Mouse (Mus musculus) lung, embryonic 15.5 days (tissue): ENCODE measurements at regions not wholly inside any gene's neighbourhood (a gene's known extent, or its start where the extent isn't known, plus 50 kb on each side); places are given as distances from the start of the nearest gene placed in this dataset.

Experiments
- ATAC-seq: fragments of 200-750 bp; cut with Nextera tagmentation; 2 replicates; pipeline ENCODE4 v1.8.0; 2017; ENCODE audit warnings: moderate number of reproducible peaks, borderline replicate concordance; ENCODE audit not compliant: low FRiP score, low TSS enrichment; ENCODE audit errors: extremely low read depth
- H3K27ac ChIP-seq: fragments of 300-500 bp; sonication (generic); 2 replicates; pipeline ENCODE4 v1.5.1; 2015; ENCODE audit warnings: moderate library complexity, mild to moderate bottlenecking, inconsistent platforms
- H3K27me3 ChIP-seq: fragments of 300-500 bp; sonication (generic); 2 replicates; pipeline ENCODE4 v1.6.1; 2015; ENCODE audit warnings: inconsistent platforms
- H3K36me3 ChIP-seq: fragments of 300-500 bp; sonication (generic); 2 replicates; pipeline ENCODE4 v1.6.1; 2015; ENCODE audit warnings: inconsistent platforms
- H3K4me1 ChIP-seq: fragments of 300-500 bp; sonication (generic); 2 replicates; pipeline ENCODE4 v1.6.1; 2015; ENCODE audit warnings: inconsistent platforms
- H3K4me2 ChIP-seq: fragments of 300-500 bp; sonication (generic); 2 replicates; pipeline ENCODE4 v1.6.1; 2015; ENCODE audit warnings: inconsistent platforms, mild to moderate bottlenecking, moderate library complexity
- H3K4me3 ChIP-seq: fragments of 300-500 bp; sonication (generic); 2 replicates; pipeline ENCODE4 v1.5.1; 2015; ENCODE audit warnings: mild to moderate bottlenecking, inconsistent platforms
- H3K9ac ChIP-seq: fragments of 300-500 bp; sonication (generic); 2 replicates; pipeline ENCODE4 v1.6.1; 2015; ENCODE audit warnings: inconsistent platforms
- H3K9me3 ChIP-seq: fragments of 300-500 bp; sonication (generic); 2 replicates; pipeline ENCODE4 v1.6.1; 2016; ENCODE audit warnings: inconsistent platforms
- whole genome bisulfite sequencing: fragments of 180-500 bp; shearing (Covaris S2); methylation state at CpG from one replicate; pipeline ENCODE4 v1.1.7; 2015; 5-methylcytosine and 5-hydroxymethylcytosine counted together

- Histone ChIP-seq H3K4me1 (0 out of 2 replicates have a peak, but pooled peaks cover 2% of the 10 kb centered on the region), H3K4me3 (no peak overlapping the region), H3K27me3 (no peaks in the 10 kb centered on the region; the same call in 1 of the 2 replicates), H3K9me3 (no peaks in the 10 kb centered on the region), H3K36me3 (no peaks in the 10 kb centered on the region), H3K9ac (no peak overlapping the region), H3K4me2 (no peak overlapping the region), H3K27ac (no peak overlapping the region)
- WGBS = 90% methylated on average over 3 of the region's 3 CpGs
- ATAC-seq = no peak
Observed at GRCm38 (mm10) chr14:28626951-28627350, 122.4 kb downstream of the Wnt5a start.

GRCm38 (mm10) chr14:28635175-28635574, 130.6 kb downstream of the Wnt5a start:
- no peaks in the 10 kb centered on the region for H3K36me3 ChIP-seq
- no peak for ATAC-seq
- no peak overlapping the region for H3K4me3 ChIP-seq
- 0 out of 2 replicates have a peak, but pooled peaks cover 2% of the 10 kb centered on the region for H3K4me1 ChIP-seq
- no peak overlapping the region for H3K9ac ChIP-seq
- H3K4me2 ChIP-seq = no peak overlapping the region
- peaks cover 5% of the 10 kb centered on the region; the same call in 1 of the 2 replicates for H3K27me3 ChIP-seq
- no peaks in the 10 kb centered on the region for H3K9me3 ChIP-seq
- H3K27ac ChIP-seq = no peak overlapping the region

GRCm38 (mm10) chr14:28639056-28639455, 134.5 kb downstream of the Wnt5a start:
- H3K27ac ChIP-seq = no peak overlapping the region

GRCm38 (mm10) chr14:28645807-28646206, 141.3 kb downstream of the Wnt5a start:
- no peaks in the 10 kb centered on the region for H3K27me3 ChIP-seq
- H3K4me1 ChIP-seq = no peaks in the 10 kb centered on the region
- ATAC-seq = no peak
- 64% methylated on average over 2 of the region's 2 CpGs for WGBS
- no peak overlapping the region for H3K9ac ChIP-seq
- H3K27ac ChIP-seq = no peak overlapping the region
- H3K4me3 ChIP-seq = no peak overlapping the region
- no peaks in the 10 kb centered on the region for H3K36me3 ChIP-seq
- H3K4me2 ChIP-seq = no peak overlapping the region
- H3K9me3 ChIP-seq = no peaks in the 10 kb centered on the region

More at GRCm38 (mm10) chr14:28639056-28639455, 134.5 kb downstream of the Wnt5a start:
- Histone ChIP-seq H3K4me3 (no peak overlapping the region), H3K27me3 (peaks cover 5% of the 10 kb centered on the region; the same call in 1 of the 2 replicates), H3K4me1 (no peaks in the 10 kb centered on the region), H3K9ac (no peak overlapping the region), H3K9me3 (no peaks in the 10 kb centered on the region), H3K36me3 (no peaks in the 10 kb centered on the region), H3K4me2 (no peak overlapping the region)
- ATAC-seq = no peak
- WGBS = 71% methylated on average over 5 of the region's 5 CpGs

- Histone ChIP-seq H3K4me2 (no peak overlapping the region), H3K27me3 (no peaks in the 10 kb centered on the region), H3K9ac (no peak overlapping the region), H3K36me3 (no peaks in the 10 kb centered on the region), H3K4me3 (no peak overlapping the region), H3K9me3 (no peaks in the 10 kb centered on the region), H3K4me1 (no peaks in the 10 kb centered on the region), H3K27ac (no peak overlapping the region)
- ATAC-seq = no peak
Observed at GRCm38 (mm10) chr14:28649411-28649810, 144.9 kb downstream of the Wnt5a start.

GRCm38 (mm10) chr14:28653059-28653930, 148.7 kb downstream of the Wnt5a start:
- no peaks in the 10 kb centered on the region for H3K4me1 ChIP-seq

GRCm38 (mm10) chr14:28657216-28657615, 152.7 kb downstream of the Wnt5a start:
- H3K4me1 ChIP-seq = no peaks in the 10 kb centered on the region
- H3K4me3 ChIP-seq = no peak overlapping the region
- ATAC-seq = no peak
- no peaks in the 10 kb centered on the region for H3K27me3 ChIP-seq
- no peaks in the 10 kb centered on the region for H3K9me3 ChIP-seq
- H3K4me2 ChIP-seq = no peak overlapping the region
- no peak overlapping the region for H3K27ac ChIP-seq
- no peak overlapping the region for H3K9ac ChIP-seq
- 89% methylated on average over 8 of the region's 8 CpGs for WGBS
- H3K36me3 ChIP-seq = no peaks in the 10 kb centered on the region

More at GRCm38 (mm10) chr14:28653059-28653930, 148.7 kb downstream of the Wnt5a start:
- no peak overlapping the region for H3K27ac ChIP-seq
- 60% methylated on average over 10 of the region's 10 CpGs for WGBS
- H3K36me3 ChIP-seq = no peaks in the 10 kb centered on the region
- no peaks in the 10 kb centered on the region for H3K27me3 ChIP-seq
- ATAC-seq = no peak
- no peaks in the 10 kb centered on the region for H3K9me3 ChIP-seq
- no peak overlapping the region for H3K9ac ChIP-seq
- no peak overlapping the region for H3K4me2 ChIP-seq
- no peak overlapping the region for H3K4me3 ChIP-seq

GRCm38 (mm10) chr14:28660872-28661588, 156.5 kb downstream of the Wnt5a start:
- 80% methylated on average over 5 of the region's 5 CpGs for WGBS

GRCm38 (mm10) chr14:28663316-28663715, 158.8 kb downstream of the Wnt5a start:
- no peak overlapping the region for H3K27ac ChIP-seq
- H3K27me3 ChIP-seq = no peaks in the 10 kb centered on the region
- H3K4me2 ChIP-seq = no peak overlapping the region
- H3K4me1 ChIP-seq = no peaks in the 10 kb centered on the region
- H3K9ac ChIP-seq = no peak overlapping the region
- no peaks in the 10 kb centered on the region for H3K9me3 ChIP-seq
- ATAC-seq = no peak
- WGBS = 86% methylated on average over 1 of the region's 1 CpGs
- no peaks in the 10 kb centered on the region for H3K36me3 ChIP-seq
- H3K4me3 ChIP-seq = no peak overlapping the region

More at GRCm38 (mm10) chr14:28660872-28661588, 156.5 kb downstream of the Wnt5a start:
- Histone ChIP-seq H3K9me3 (no peaks in the 10 kb centered on the region), H3K27ac (no peak overlapping the region), H3K4me3 (no peak overlapping the region), H3K36me3 (no peaks in the 10 kb centered on the region), H3K27me3 (no peaks in the 10 kb centered on the region), H3K4me2 (no peak overlapping the region), H3K4me1 (no peaks in the 10 kb centered on the region), H3K9ac (no peak overlapping the region)
- no peak for ATAC-seq

- no peak for ATAC-seq
- 45% methylated on average over 7 of the region's 7 CpGs for WGBS
- no peaks in the 10 kb centered on the region for H3K36me3 ChIP-seq
- H3K9ac ChIP-seq = no peak overlapping the region
- no peaks in the 10 kb centered on the region for H3K9me3 ChIP-seq
- H3K4me3 ChIP-seq = no peak overlapping the region
- no peaks in the 10 kb centered on the region for H3K27me3 ChIP-seq
- H3K4me2 ChIP-seq = no peak overlapping the region
- no peak overlapping the region for H3K27ac ChIP-seq
- no peaks in the 10 kb centered on the region for H3K4me1 ChIP-seq
Observed at GRCm38 (mm10) chr14:28664121-28664520, 159.6 kb downstream of the Wnt5a start.

- Histone ChIP-seq H3K4me3 (no peak overlapping the region), H3K27me3 (no peaks in the 10 kb centered on the region), H3K36me3 (no peaks in the 10 kb centered on the region), H3K4me2 (0 out of 2 replicates have a peak overlapping the region, but pooled peaks have one; percentile 13), H3K9me3 (no peaks in the 10 kb centered on the region), H3K4me1 (peaks cover 5% of the 10 kb centered on the region), H3K27ac (peak overlapping the region; percentile 38; the same call in 1 of the 2 replicates), H3K9ac (no peak overlapping the region)
- WGBS = 14% methylated on average over 5 of the region's 5 CpGs
- peak; percentile 82; the same call in 1 of the 2 replicates for ATAC-seq
Observed at GRCm38 (mm10) chr14:28675476-28675875, 170.9 kb downstream of the Wnt5a start.

GRCm38 (mm10) chr14:28699780-28700179, 195.2 kb downstream of the Wnt5a start:
- no peak for ATAC-seq
- WGBS = 38% methylated on average over 2 of the region's 2 CpGs
- Histone ChIP-seq H3K9me3 (no peaks in the 10 kb centered on the region), H3K27ac (0 out of 2 replicates have a peak overlapping the region, but pooled peaks have one; percentile 24), H3K9ac (no peak overlapping the region), H3K4me3 (no peak overlapping the region), H3K4me2 (no peak overlapping the region), H3K27me3 (no peaks in the 10 kb centered on the region), H3K36me3 (no peaks in the 10 kb centered on the region), H3K4me1 (no peaks in the 10 kb centered on the region)
